Mouse (Mus musculus) CH12.LX (cell line): ENCODE results near the gene Aldh3b1. TPM values are rescaled to one million over a fixed set of nuclear protein-coding genes. Genes with fewer than 3 reads are reported as not detected.

ENCODE experiments used
- DNase-seq: peaks from one replicate; pipeline ENCODE4 v3.0.0-alpha.2; 2013; ENCODE audit errors: extremely low read depth
- H3K27ac ChIP-seq: 2 replicates; pipeline ENCODE4 v1.5.1; 2012; ENCODE audit warnings: low read depth, mild to moderate bottlenecking, control low read depth, moderate library complexity; ENCODE audit not compliant: insufficient read depth
- H3K27me3 ChIP-seq: replicated peaks from 2 replicates; pipeline ENCODE3; 2012; ENCODE audit warnings: inconsistent platforms
- H3K36me3 ChIP-seq, 2 experiments: replicated peaks in 1 of 2; 2 replicates each; pipeline versions ENCODE3 to v1.6.1; 2012; ENCODE audit warnings: inconsistent platforms in 1 of 2, low read length in 1 of 2, mild to moderate bottlenecking in 1 of 2, mixed read lengths in 1 of 2, moderate library complexity in 1 of 2; ENCODE audit not compliant: control insufficient read depth in 1 of 2, insufficient read depth in 1 of 2
- H3K4me1 ChIP-seq, 2 experiments: 2 replicates each; pipeline ENCODE4 v1.6.1; 2012; ENCODE audit warnings: inconsistent platforms in 1 of 2, moderate library complexity in 1 of 2; ENCODE audit not compliant: insufficient read depth in 2 of 2, control insufficient read depth in 1 of 2
- H3K4me2 ChIP-seq: 2 replicates; pipeline ENCODE4 v1.6.1; 2012; ENCODE audit warnings: low read depth, mild to moderate bottlenecking, control low read depth; ENCODE audit not compliant: poor library complexity, insufficient read depth, severe bottlenecking
- H3K4me3 ChIP-seq, 3 experiments: fragments of 150-350 bp in 1 of 3; sonication (generic) in 1 of 3; replicated peaks in 1 of 3; 2 replicates each; pipeline versions ENCODE3 to v1.5.1; 2011 to 2012; ENCODE audit warnings: low read depth in 2 of 3, low read length in 2 of 3, mild to moderate bottlenecking in 2 of 3, moderate library complexity in 2 of 3, control low read depth in 1 of 3, improper control_type of control experiment in 1 of 3, inconsistent platforms in 1 of 3, mixed read lengths in 1 of 3; ENCODE audit not compliant: poor library complexity in 1 of 3
- H3K79me2 ChIP-seq: replicated peaks from 2 replicates; pipeline ENCODE4 v1.6.1; 2012; ENCODE audit warnings: mild to moderate bottlenecking, moderate library complexity; ENCODE audit not compliant: control insufficient read depth, poor library complexity, insufficient read depth, severe bottlenecking; ENCODE audit errors: extremely low read depth
- H3K9ac ChIP-seq: 2 replicates; pipeline ENCODE4 v1.6.1; 2012; ENCODE audit warnings: low read depth, mild to moderate bottlenecking, control low read depth, moderate library complexity; ENCODE audit not compliant: insufficient read depth
- H3K9me3 ChIP-seq: replicated peaks from 2 replicates; pipeline ENCODE3; 2012; ENCODE audit warnings: low read length, inconsistent platforms, mixed read lengths
- CHD1 ChIP-seq: IDR thresholded peaks from 2 replicates; pipeline ENCODE4 v1.6.1; 2012; ENCODE audit warnings: low read depth, low read length, improper control_type of control experiment, inconsistent platforms
- CHD2 ChIP-seq: IDR thresholded peaks from 2 replicates; pipeline ENCODE4 v1.6.1; 2011; ENCODE audit warnings: low read length, improper control_type of control experiment
- CTCF ChIP-seq, 2 experiments: IDR thresholded peaks in 1 of 2; conservative IDR thresholded peaks in 1 of 2; 2 replicates each; pipeline ENCODE4 v1.5.1; 2011 to 2012; ENCODE audit warnings: low read depth in 2 of 2, low read length in 2 of 2, improper control_type of control experiment in 1 of 2, inconsistent platforms in 1 of 2, mild to moderate bottlenecking in 1 of 2, moderate library complexity in 1 of 2
- E2F4 ChIP-seq: IDR thresholded peaks from 2 replicates; pipeline ENCODE4 v1.6.1; 2011; ENCODE audit warnings: low read depth, low read length, improper control_type of control experiment; ENCODE audit not compliant: insufficient replicate concordance
- EP300 ChIP-seq: IDR thresholded peaks from 2 replicates; pipeline ENCODE4 v1.6.1; 2011; ENCODE audit warnings: low read length, improper control_type of control experiment
- ETS1 ChIP-seq: conservative IDR thresholded peaks from 2 replicates; pipeline ENCODE4 v1.6.1; 2012; ENCODE audit warnings: low read depth, mild to moderate bottlenecking, inconsistent platforms, low read length, improper control_type of control experiment, moderate library complexity
- HCFC1 ChIP-seq: IDR thresholded peaks from 2 replicates; pipeline ENCODE4 v1.6.1; 2012; ENCODE audit warnings: low read depth, mild to moderate bottlenecking, inconsistent platforms, low read length, improper control_type of control experiment
- JUN ChIP-seq: IDR thresholded peaks from 2 replicates; pipeline ENCODE4 v1.6.1; 2011; ENCODE audit warnings: low read depth, mild to moderate bottlenecking, low read length, improper control_type of control experiment, moderate library complexity; ENCODE audit not compliant: insufficient read depth
- MAZ ChIP-seq: IDR thresholded peaks from 2 replicates; pipeline ENCODE4 v1.6.1; 2012; ENCODE audit warnings: low read depth, mild to moderate bottlenecking, inconsistent platforms, low read length, improper control_type of control experiment, moderate library complexity
- MEF2A ChIP-seq: IDR thresholded peaks from 2 replicates; pipeline ENCODE4 v1.6.1; 2014; ENCODE audit warnings: low read depth, mild to moderate bottlenecking, inconsistent platforms, low read length, improper control_type of control experiment, borderline replicate concordance
- NELFE ChIP-seq: IDR thresholded peaks from 2 replicates; pipeline ENCODE4 v1.6.1; 2011; ENCODE audit warnings: low read depth, low read length, improper control_type of control experiment
- POLR2A ChIP-seq: IDR thresholded peaks from 2 replicates; pipeline ENCODE4 v1.6.1; 2011; ENCODE audit warnings: low read depth, mild to moderate bottlenecking, improper control_type of control experiment, low read length
- RAD21 ChIP-seq: IDR thresholded peaks from 2 replicates; pipeline ENCODE4 v1.6.1; 2011; ENCODE audit warnings: low read depth, mild to moderate bottlenecking, low read length, improper control_type of control experiment, moderate library complexity
- SIN3A ChIP-seq: IDR thresholded peaks from 2 replicates; pipeline ENCODE4 v1.6.1; 2012; ENCODE audit warnings: low read length, improper control_type of control experiment, inconsistent platforms
- TBP ChIP-seq: conservative IDR thresholded peaks from 2 replicates; pipeline ENCODE4 v1.6.1; 2011; ENCODE audit warnings: low read depth, low read length, improper control_type of control experiment
- TCF12 ChIP-seq: IDR thresholded peaks from 2 replicates; pipeline ENCODE4 v1.6.1; 2014; ENCODE audit warnings: low read depth, mild to moderate bottlenecking, inconsistent platforms, low read length, improper control_type of control experiment
- ZMIZ1 ChIP-seq: IDR thresholded peaks from 2 replicates; pipeline ENCODE4 v1.6.1; 2012; ENCODE audit warnings: low read depth, mild to moderate bottlenecking, inconsistent platforms, low read length, improper control_type of control experiment
- ZNF384 ChIP-seq: IDR thresholded peaks from 2 replicates; pipeline ENCODE4 v1.6.1; 2012; ENCODE audit warnings: low read depth, low read length, improper control_type of control experiment, inconsistent platforms
- dilution Hi-C: fragments of 300-500 bp; cut with MboI; formaldehyde crosslinking; loops from 2 replicates; pipeline ENCODE4 v1.14.3; 2020; ENCODE audit warnings: low sequenced_read_pairs; ENCODE audit not compliant: extremely low pct_unique_long_range_greater_than_20kb, extremely low pct_ligation_motif_present
- in situ Hi-C: fragments of 300-500 bp; cut with MboI; formaldehyde crosslinking; loops from 3 replicates; pipeline ENCODE4 v1.14.3; 2019; ENCODE audit warnings: low sequenced_read_pairs, low pct_ligation_motif_present, low pct_unique_long_range_greater_than_20kb, mixed read lengths
- polyA plus RNA-seq: library from polyadenylated mRNA; unstranded; fragments of >175 nt; gene quantifications from 2 replicates; pipeline ENCODE4 v1.2.1, GENCODE M21; 2012; ENCODE audit warnings: low read depth; ENCODE audit not compliant: insufficient read length
- total RNA-seq, 2 experiments: library from RNA; depleted of rRNA; stranded (reverse); fragments of 300-350 nt in 1 of 2; fragments of >200 nt in 1 of 2; gene quantifications; 2 replicates each; pipeline ENCODE4 v1.2.3; 2012 to 2014

The Aldh3b1 gene
- total and polyA plus RNA-seq, 3 experiments, result 5.9 to 8.1 (median 8.1) TPM

GRCm38 (mm10) chr19:3924868-3925267 is 4.7 kb downstream of the Aldh3b1 start:
- Histone ChIP-seq H3K4me1 (peaks cover 43 to 72% of the 10 kb centered on the region in 2 experiments), H3K79me2 (no peaks in the 10 kb centered on the region), H3K27ac (no peak overlapping the region), H3K9ac (no peak overlapping the region), H3K4me2 (no peak overlapping the region), H3K36me3 (peaks cover 0 to 12% of the 10 kb centered on the region in 2 experiments), H3K27me3 (no peaks in the 10 kb centered on the region), H3K4me3 (no peak overlapping the region), H3K9me3 (no peaks in the 10 kb centered on the region)
- DNase-seq, result no peak
- in situ Hi-C loops, result no loop called here
- TF ChIP-seq MAZ (no peak), TBP (no peak), RAD21 (no peak), JUN (no peak)
- dilution Hi-C loops, result no loop called here

GRCm38 (mm10) chr19:3924190-3924589 is 5.4 kb downstream of the Aldh3b1 start:
- no peaks in the 10 kb centered on the region for H3K27me3 ChIP-seq
- dilution Hi-C loops, result no loop called here
- H3K4me2 ChIP-seq, result no peak overlapping the region
- no peak for TF ChIP-seq TCF12
- TF ChIP-seq POLR2A, result no peak
- TF ChIP-seq MEF2A, result no peak
- TF ChIP-seq MAZ, result no peak
- TF ChIP-seq ZMIZ1, result no peak
- TF ChIP-seq NELFE, result no peak
- TF ChIP-seq EP300, result no peak
- TF ChIP-seq ETS1, result no peak
- no peak for TF ChIP-seq JUN
- TF ChIP-seq RAD21, result no peak
- no peak for TF ChIP-seq ZNF384
- TF ChIP-seq CHD1, result no peak
- no peak for TF ChIP-seq E2F4
- no peak for TF ChIP-seq SIN3A
- TF ChIP-seq CTCF (conservative IDR thresholded peaks at IDR 0.05 in 1 of 2, IDR thresholded peaks at IDR 0.05 in 1 of 2; ENCODE audit: low read depth in 2 of 2, low read length in 2 of 2), result no peak
- TF ChIP-seq CHD2, result no peak
- no peak for TF ChIP-seq HCFC1
- no peaks in the 10 kb centered on the region for H3K9me3 ChIP-seq
- H3K4me1 ChIP-seq, result peaks cover 38 to 66% of the 10 kb centered on the region in 2 experiments
- in situ Hi-C loops, result no loop called here
- no peaks in the 10 kb centered on the region for H3K79me2 ChIP-seq
- no peak overlapping the region for H3K9ac ChIP-seq
- H3K4me3 ChIP-seq, result no peak overlapping the region
- H3K27ac ChIP-seq, result peak overlapping the region; percentile 84
- H3K36me3 ChIP-seq, result peaks cover 0 to 14% of the 10 kb centered on the region in 2 experiments
- DNase-seq, result no peak
